Mouse (Mus musculus) adrenal gland, adult 18-20 months (tissue): ENCODE data around the gene Man1b1. TPM values are rescaled to one million over a fixed set of nuclear protein-coding genes. Genes with fewer than 3 reads are reported as not detected.
A peak's percentile ranks its signal among the peaks of the same experiment; 100 is the strongest.

Experiments
- DNase-seq, 2 experiments: peaks; one replicate each; pipeline ENCODE4 v3.0.0; 2021 to 2022; ENCODE audit warnings: low spot score in 2 of 2
- total RNA-seq, 2 experiments: library from RNA; stranded (reverse); gene quantifications; 1 replicate in 1 of 2; 2 replicates in 1 of 2; pipeline ENCODE4 v1.2.3; 2021

The Man1b1 gene
- total RNA-seq, 2 experiments from 2014 or later = 59.0 to 63.2 TPM

DNA sequence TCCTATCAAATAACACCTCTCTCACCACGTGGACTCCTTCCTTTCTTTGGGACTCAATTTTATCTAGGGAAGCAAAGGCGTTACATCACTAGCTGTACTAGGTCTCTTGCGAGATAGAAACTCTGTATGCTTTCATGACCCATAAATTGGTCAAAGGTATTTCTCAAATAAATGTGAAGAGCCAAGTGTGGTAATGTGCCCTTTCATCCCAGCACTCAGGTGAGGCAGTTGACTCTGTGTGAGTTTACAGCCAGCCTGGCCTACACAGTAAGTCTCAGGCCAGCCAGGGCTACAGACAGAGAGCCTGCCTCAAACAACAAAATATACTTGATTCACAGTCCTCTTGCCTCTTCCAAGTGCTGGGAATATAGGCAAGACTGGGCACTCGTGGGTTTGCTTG, 27.7 kb downstream of the Man1b1 start:
- no peak for DNase-seq

DNA sequence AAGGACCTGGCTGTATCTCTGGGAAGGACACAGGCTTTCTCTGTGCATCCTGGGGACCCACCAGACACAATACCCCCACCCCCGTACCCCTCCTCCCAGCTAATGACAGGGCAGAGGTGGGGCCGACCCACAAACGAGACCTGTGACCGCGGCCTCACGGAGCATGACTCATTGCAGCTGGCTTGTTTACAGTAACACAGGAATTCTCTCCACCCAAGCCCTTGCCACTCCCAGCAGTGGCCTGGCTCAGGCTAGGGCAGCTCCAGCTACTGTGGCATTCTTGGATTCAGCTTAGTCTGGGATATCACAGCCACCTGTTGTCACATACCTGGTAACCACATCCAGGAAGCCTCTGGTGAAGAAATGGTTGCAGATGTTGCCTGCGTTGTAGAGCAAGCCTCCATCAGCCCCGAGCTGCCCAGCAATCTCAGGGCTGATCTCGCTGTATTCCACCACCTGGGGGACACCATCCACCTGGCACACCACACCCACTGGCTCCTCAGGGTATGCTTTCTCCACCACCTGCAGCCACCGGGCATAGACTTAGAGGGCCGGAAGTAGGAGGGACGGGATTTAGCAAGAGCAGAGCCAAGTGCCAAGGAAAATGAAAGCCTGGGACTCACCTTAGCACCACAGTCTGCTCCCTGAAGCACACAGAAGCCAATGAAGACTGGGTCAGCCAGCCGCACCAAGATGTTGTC, 31.5 kb downstream of the Man1b1 start:
- DNase-seq = no peak

DNA sequence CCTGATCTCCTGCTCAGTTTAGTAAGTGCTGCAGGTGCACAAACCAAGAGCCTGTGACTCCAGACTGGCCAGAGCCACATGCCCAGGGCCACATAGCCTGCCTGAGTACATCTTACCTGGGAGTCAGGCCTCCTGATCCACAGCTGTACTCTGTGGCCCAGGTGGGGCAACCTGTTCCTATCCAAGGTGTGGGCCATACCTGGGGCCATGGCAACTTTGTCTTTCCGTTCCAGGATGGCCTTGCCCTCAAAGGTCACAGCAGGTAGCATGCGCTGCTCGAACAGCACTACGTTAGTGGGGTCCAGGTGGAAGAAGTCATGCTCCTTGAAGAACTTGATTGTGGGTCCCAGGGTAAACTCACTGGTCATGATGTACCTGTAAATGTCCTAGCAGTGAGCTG, 32.2 kb downstream of the Man1b1 start:
- no peak for DNase-seq

DNA sequence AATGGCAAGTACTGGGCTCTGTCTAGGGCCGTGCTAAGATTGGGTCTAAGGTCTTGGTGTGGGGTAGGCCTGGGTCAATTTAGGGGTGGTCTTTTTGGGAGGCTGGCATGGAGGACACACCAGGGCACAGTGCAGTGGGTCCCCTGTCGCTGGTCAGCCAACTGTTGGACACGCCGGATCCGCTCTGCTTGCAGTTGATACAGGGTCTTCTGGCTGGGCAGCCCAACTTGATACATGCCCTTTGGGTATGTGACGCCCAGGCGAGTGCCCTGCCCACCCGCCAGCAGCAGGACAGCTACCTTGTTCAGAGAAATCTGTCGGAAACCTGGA, 32.6 kb downstream of the Man1b1 start:
- no peak for DNase-seq

DNA sequence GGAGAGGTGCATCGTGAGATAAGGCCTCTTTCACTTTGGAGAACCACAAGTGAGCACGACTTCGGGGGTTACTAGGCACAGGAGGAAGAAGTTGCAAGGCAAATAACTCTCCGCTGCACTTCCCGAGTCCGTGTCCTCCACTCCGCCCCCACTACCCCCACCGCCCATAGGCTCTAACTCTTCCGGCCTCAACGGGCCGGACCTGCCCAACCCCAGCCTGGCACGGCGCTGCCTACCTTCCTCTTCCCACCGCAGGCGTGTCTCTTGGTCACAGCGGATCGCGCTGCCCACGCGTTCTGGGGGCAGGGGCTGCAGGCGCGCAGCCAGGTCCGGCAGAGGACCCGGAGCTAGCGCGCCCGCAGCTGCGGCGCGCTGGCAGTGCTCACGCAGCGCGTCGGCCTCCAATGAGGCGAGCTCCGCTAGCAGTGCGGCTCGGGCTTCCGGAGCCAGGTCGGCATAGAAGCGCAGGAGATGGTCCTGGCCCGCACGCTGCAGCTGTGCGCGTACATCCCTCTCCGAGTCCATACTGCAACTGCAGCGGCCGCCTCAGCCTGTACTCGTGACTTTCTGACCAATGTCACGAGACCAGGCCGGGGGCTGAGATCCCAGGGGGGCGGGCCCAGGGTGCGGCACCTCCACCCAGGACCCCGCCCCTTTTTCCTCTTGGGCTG, 33.1 kb downstream of the Man1b1 start, which contains the start of gene Uap1l1:
Gene Uap1l1, minus strand, starts transcription at position 592 of the 671 bp plus-strand sequence.
- peak; percentile 66 to 77 for DNase-seq

DNA sequence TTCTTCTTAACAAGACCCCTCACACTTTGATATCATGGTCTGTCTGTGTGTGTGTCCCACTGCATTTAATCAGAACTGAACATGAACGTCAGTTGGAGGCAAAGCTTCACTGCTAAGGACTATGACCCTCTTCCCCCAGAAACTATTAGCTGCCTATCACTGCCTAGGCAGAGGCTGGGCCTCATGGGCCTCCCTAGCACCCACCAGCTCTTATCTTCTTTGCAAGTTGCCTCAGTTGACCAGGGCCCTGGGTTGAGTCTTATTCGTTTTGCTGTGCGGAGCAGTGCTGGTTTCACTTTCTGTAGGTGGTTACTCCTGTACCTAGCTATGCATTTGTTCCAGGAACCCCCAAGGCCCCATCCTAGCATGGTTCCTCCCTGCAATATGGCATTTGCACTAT, 37.9 kb downstream of the Man1b1 start:
- no peak for DNase-seq

DNA sequence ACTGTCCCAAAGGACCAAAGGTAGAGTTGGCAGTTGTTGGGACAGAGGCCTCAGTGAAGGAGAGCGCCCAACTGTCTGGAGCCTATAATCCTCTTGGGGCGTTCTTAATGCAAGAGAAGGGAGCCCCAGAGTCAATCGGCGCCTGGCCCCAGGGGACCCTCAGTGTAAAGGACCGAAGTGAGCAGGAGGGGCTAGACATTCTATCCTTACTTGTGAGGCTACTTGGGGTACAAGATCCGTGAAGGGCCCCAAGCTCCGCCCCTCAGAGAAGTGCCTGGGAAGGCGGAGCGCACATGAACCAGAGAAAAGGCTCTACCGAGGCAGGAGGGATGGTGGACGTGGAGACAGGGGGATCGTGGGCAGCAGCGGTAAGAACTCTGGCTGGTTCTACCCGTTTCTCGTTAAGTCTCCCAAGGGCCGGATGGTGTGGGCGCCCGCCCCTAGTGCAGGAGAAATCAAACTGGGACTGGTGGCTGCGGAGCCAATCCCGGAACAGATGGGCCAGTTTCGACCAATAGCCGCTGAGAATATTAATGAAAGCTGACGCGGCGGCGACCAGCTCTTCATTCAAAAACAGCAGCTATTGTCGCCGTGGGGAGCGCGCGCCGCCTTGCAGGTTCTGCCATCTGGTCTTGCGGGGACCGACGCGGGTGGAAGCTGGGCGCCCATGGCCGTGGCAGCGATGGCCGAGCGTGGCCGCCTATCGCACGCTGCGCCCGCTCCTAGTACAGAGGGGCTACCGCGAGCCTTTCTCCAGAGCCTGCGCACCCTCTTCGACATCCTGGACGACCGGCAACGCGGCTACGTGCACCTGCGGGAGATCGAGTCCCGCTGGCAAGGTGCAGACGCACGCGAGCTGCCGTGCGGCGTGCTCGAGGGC, 39.9 kb downstream of the Man1b1 start, which contains the start of gene Sapcd2:
Gene Sapcd2, plus strand, starts transcription at position 558 of the 880 bp plus-strand sequence.
- DNase-seq = peak; percentile 70 to 71

DNA sequence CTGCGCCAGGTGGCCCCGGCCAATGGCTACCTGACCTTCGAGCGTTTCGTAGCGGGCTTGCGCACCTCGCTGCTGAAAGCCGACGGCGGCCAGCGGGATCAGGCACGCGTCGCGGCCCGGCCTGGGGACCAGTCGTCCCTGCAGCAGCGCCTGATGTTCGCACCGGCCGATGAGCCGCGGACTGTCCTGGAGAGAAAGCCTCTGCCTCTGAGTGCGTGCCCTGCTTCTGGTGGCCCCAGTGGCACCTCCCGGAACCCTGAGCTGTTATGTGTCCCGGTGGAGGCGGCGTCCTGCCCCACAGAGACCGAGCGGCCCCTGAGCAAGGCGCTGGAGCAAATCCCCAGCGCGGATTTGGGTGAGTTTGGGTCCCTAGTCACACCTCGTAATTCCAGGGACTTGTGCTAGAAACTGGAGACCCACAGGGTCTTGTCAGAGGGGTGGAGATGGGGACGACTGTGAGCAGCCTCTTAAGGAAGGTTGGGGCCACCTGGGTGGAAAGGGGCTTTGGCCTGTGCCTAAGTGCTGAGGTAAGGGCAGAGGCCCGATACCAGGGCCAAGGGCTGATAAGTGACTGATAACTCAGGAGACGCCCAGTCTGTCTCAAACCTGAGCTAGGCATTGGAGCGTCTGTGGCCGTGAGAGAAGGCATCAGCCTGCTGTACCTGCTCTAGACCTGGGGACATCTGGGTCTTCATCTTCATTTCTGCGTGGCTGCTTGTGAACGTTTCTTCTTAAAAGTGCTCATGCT, 40.7 kb downstream of the Man1b1 start:
- no peak for DNase-seq

DNA sequence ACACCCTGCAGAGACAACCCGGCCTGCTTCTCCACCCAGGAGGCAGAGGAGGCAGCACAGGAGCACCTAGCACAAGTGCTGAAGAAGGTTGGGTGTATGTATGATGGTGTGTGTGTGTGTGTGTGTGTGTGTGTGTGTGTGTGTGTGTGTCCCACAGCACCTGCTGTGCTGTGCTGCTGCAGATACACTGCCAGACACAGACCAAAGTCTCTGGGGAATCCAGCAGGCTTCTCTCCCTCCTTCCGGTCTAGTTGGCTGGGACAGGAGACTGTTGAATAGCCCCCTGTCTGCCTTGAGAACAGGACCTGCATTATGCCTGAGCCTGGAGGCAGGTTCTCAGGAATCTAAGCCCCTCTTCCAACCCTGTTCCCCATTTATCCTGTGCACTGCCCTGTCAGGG, 41.3 kb downstream of the Man1b1 start:
- no peak for DNase-seq

DNA sequence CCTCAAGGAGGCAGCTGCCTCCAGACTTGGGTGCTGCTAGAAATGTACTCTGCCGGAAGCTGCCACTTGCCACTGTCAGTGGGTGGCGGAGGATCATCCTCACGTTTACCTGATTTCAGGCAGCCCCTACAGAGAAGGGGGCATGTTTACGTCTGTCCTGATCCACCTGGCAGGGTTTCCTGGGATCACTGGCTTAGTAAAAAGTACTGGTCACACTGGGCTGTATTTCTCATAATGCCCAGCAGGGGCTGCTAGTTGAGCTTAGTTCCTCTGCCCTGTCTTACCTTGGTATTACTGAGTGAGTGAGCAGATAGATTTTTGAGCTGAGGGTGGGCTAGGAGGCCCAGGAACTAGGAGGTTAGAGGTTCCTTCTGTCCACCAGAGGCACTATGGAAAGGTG, 44.5 kb downstream of the Man1b1 start:
- peak in 1 of 2 experiments; percentile 40 for DNase-seq

DNA sequence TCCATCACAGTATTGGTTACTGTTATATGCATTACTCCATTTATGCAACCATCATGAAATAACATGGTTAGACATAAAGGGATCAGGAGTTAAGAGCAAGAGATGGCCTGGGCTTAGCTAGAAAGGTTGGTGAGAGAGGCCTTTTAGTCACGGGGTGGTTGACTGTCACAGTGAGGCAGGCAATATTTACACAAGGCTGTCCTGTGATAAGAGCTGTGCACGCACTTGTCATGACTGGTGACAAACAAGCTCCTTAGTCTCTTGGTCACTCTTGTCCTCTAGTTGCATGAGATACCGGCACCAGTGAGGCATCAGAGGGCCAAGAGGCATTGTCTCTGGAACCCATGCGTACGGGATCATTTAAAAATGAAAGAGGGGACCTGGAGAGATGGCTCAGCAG, 52.4 kb downstream of the Man1b1 start:
- DNase-seq = no peak

DNA sequence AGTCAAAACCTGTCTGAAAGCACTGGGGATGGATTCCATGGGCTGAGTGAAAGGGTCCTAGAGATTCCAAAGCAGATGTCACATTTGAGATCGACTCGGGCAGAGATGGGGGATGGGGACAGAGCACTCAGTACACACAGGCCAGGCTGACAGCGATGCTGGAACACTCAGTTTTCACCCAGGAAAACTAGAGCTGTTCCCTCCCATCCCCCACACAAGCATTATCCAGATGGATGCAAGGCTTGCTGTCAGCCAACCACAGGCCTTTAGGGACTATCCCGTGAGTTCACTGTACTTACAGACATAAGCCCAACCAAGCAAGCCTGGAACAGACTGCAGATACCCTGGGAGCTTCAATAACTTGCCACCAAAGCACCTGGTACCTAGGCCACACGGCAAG, 59.1 kb downstream of the Man1b1 start:
- no peak for DNase-seq

DNA sequence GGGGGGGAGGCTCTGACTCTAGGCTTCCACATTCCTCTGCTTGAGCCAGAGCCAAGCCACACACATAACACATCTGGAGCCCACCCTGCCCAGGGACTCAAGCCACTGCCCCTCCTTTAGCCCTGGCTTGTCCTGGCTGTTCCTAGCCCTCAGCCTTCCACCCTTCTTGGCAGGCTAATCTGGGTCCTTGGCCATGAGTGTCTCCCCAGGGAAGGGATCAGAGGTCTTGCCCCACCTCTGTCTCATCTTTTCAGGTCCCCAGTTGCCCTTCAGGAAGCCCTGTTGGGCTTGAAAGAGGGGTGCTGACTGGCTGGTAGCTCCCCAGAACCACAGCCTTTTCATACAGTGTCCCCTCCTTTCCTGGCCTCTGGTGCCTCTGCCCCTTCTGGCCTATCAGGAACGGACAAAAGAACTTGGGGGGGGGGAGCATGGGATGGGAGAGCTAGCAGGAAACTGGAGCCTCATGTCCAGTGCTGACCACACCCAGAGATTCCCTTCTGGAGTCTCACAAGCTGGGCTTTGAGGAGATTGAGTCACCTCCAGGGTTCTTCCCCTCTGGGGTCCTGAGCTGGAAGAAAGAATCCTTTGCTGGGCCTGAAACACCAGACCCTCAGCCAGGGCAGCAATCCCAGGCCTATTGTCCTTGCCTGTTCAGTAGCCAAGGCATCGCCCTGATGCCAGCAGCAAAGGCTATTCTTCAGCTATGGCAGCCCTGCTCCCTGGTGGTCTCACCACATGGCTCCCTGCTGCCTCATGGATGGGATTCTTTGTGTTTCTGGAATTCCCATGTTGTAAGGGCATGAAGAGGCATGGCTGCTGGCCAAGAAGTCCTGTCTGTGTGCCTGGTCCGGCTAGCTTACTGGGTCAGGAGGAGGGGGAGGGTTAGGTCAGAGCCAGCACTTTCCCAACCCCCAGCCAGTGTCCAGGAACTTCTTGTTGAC, 62.4 kb downstream of the Man1b1 start:
- DNase-seq = no peak

DNA sequence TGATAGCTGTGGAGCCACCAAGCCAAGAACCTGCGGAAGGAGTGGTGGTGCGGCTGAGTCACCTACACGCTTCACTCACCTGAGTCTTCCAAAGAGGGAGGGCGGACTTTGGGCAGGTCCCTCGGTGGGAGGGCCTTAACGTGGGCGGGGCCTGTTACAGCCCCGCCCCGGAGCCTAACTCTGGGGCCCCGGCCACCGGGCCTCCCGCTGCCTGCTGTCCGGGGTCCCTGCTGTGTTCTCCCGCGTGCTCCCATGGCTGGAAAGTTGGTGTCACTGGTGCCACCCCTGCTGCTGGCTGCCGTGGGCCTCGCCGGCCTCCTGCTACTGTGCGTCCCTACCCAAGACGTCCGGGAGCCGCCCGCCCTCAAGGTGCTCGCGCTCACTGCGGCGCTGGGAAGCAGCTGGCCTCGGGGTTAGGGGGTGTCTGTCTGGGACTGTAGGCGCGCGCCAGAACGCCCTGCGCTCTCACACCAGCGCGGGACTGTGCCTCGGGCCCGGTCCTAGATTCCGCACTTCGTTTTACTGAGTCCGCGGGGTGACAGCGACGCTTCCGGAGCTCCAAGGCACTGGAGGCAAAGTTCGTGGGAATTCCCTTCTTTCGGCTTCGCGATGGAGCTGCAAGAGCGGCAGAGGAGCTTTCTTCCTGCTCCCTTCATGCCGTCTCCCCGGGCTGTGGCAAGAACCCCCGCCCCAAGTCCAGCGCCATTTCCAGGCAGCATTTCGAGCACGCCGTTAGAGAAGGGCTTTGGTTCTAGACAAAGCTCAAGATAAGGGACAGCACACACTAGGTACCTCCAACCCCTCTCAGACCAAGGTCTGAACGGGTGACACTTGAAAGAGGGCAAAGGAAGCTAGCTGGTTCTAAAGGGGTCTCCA, 63.8 kb downstream of the Man1b1 start, which contains the start of gene Entpd2:
Gene Entpd2, plus strand, starts transcription at position 154 of the 876 bp plus-strand sequence.
- peak in 1 of 2 experiments; percentile 35 for DNase-seq

DNA sequence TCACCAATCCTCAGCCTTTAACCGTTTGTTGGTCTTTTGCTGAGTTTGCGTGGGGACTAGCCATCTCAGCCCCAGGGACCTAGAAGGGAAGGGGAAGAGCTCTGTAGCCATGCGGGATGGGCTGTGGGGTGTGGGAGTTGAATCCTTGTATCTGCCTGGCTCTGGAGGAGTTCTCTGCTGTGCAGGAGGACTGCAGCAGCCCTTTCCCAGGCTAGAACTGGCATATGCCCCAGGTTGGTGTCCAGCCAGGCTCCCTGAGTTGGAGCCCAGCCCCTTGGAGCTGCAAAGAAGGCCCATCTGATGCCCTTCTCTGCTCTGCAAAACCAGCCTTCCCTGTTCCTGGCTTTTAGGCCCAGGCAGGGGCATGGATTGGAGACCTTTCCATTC, 64.5 kb downstream of the Man1b1 start:
- no peak for DNase-seq

DNA sequence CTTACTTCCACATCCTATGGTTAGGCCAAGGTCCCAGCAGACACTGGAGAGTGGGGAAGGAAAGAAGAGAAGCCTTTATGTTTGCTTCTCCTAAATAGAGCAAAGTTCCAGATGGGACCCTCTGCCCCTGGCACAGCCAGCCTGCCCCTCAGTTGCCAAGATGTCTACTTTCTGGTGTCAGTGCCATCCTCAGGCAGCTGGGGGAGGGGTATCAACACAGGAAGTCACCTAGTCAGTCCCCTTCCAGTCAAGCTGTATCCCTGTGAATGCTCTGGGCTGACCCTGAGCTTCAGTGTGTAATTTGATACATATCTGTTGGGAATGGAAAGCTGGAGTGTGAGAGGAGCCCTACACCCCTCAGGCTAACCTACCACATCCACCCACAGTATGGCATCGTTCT, 64.9 kb downstream of the Man1b1 start:
- DNase-seq = no peak

DNA sequence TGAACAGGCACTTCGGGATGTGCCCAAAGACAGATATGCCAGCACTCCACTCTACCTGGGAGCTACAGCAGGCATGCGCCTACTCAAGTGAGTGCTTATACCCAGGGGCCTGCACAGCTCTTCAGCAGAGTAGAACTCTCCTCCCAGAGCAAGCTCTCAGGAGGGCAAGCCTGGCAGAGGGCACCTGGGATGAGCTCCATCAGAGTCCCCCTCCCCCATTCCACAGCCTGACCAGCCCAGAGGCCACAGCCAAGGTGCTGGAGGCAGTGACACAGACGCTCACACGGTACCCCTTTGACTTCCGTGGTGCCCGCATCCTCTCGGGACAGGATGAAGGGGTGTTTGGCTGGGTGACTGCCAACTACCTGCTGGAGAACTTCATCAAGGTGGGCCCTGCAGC, 65.9 kb downstream of the Man1b1 start:
- no peak for DNase-seq

DNA sequence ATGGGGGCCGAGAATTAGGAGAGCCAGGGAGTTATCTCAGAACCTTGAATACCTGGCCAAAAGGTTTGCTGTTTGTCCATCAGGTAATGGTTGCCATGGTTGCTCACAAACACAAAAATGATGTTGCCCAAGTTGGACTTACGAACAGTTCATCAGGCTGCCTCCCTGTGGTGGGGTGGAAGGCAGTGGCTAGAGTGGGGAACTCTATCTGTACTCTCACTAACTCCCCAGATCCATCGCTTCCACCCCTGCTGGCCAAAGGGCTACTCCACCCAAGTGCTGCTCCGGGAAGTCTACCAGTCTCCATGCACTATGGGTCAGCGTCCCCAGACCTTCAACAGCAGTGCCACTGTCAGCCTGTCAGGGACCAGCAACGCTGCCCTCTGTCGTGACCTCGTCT, 66.9 kb downstream of the Man1b1 start, which contains the start of gene Npdc1:
Gene Npdc1, plus strand, starts transcription at position 301 of the 400 bp plus-strand sequence.
- no peak for DNase-seq

DNA sequence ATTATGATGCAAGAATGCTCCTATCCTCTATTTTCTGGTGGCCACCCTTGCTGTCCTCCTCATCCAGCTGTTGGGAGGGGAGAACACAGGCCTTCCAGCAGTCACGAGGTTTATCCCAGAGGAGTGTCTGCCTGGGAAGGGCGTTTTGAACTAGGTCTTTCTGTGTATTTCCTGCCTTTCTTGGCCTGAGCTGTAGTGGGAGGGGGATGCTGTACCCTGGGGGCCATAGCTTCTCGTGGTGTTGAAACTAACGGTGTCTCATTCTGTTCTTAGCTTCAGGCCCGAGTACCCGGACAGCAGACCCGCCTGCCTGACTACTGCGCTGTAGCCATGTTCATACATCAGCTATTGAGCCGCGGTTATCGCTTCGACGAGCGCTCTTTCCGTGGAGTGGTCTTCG, 68.2 kb downstream of the Man1b1 start:
- no peak for DNase-seq
